Mouse (Mus musculus): ENCODE data around the gene Scel. TPM values are rescaled to one million over a fixed set of nuclear protein-coding genes. Genes with fewer than 3 reads are reported as not detected.

The Scel gene
- total RNA-seq, 4 experiments from 2014 or later: 0.15 to 0.52 (median 0.23) TPM; not detected in 1

- DNase-seq: no peak
Measured at GRCm38 (mm10) chr14:103513473-103513811, 300 bp downstream of the Scel start.

GRCm38 (mm10) chr14:103515419-103515818 is 2.3 kb downstream of the Scel start:
- no peak for DNase-seq

GRCm38 (mm10) chr14:103526286-103526685 is 13.1 kb downstream of the Scel start:
- DNase-seq: no peak

- DNase-seq: no peak
Measured at GRCm38 (mm10) chr14:103529733-103530367, 16.7 kb downstream of the Scel start.

GRCm38 (mm10) chr14:103531722-103532341 is 18.7 kb downstream of the Scel start:
- no peak for DNase-seq

- DNase-seq: no peak
Measured at GRCm38 (mm10) chr14:103535511-103536024, 22.4 kb downstream of the Scel start.

GRCm38 (mm10) chr14:103536334-103536733 is 23.2 kb downstream of the Scel start:
- no peak for DNase-seq

- no peak for DNase-seq
Measured at GRCm38 (mm10) chr14:103537355-103538056, 24.4 kb downstream of the Scel start.

- DNase-seq: no peak
Measured at GRCm38 (mm10) chr14:103539796-103540195, 26.7 kb downstream of the Scel start.

- no peak for DNase-seq
Measured at GRCm38 (mm10) chr14:103541679-103542078, 28.5 kb downstream of the Scel start.

GRCm38 (mm10) chr14:103543304-103544079 is 30.4 kb downstream of the Scel start:
- DNase-seq: no peak

- no peak for DNase-seq
Measured at GRCm38 (mm10) chr14:103545734-103546133, 32.6 kb downstream of the Scel start.

- no peak for DNase-seq
Measured at GRCm38 (mm10) chr14:103546246-103546645, 33.1 kb downstream of the Scel start.

GRCm38 (mm10) chr14:103548220-103548619 is 35.1 kb downstream of the Scel start:
- no peak for DNase-seq

GRCm38 (mm10) chr14:103550480-103550879 is 37.3 kb downstream of the Scel start:
- DNase-seq: peak; percentile 49

- no peak for DNase-seq
Measured at GRCm38 (mm10) chr14:103550921-103551320, 37.8 kb downstream of the Scel start.

GRCm38 (mm10) chr14:103551921-103552320 is 38.8 kb downstream of the Scel start:
- no peak for DNase-seq

GRCm38 (mm10) chr14:103552379-103552778 is 39.2 kb downstream of the Scel start:
- no peak for DNase-seq

GRCm38 (mm10) chr14:103556609-103557008 is 43.5 kb downstream of the Scel start:
- no peak for DNase-seq

- DNase-seq: no peak
Measured at GRCm38 (mm10) chr14:103561383-103562096, 48.4 kb downstream of the Scel start.

- DNase-seq: peak; percentile 60
Measured at GRCm38 (mm10) chr14:103567957-103568356, 54.8 kb downstream of the Scel start.

- DNase-seq: no peak
Measured at GRCm38 (mm10) chr14:103568433-103568832, 55.3 kb downstream of the Scel start.
